Mouse (Mus musculus) heart, embryonic 14.5 days (tissue): ENCODE measurements around the gene Rmi1. TPM values are rescaled to one million over a fixed set of nuclear protein-coding genes. Genes with fewer than 3 reads are reported as not detected.
"Not testable (repeated sequence)": the region's sequence is repeated elsewhere in the genome, so short reads cannot be mapped to it uniquely, and the experiment has no call there.

Experiments
- ATAC-seq: fragments of 200-750 bp; cut with Nextera tagmentation; 2 replicates; pipeline ENCODE4 v1.8.0; 2017; ENCODE audit warnings: low read depth, moderate TSS enrichment; ENCODE audit not compliant: insufficient number of reproducible peaks, insufficient read depth, low FRiP score
- H3K27ac ChIP-seq, 2 experiments: fragments of 200-500 bp in 1 of 2; fragments of 300-500 bp in 1 of 2; sonication (generic) in 1 of 2; replicated peaks in 1 of 2; 2 replicates each; pipeline ENCODE4 v1.5.1; 2012 to 2014; ENCODE audit warnings: low read depth in 2 of 2, low read length in 2 of 2, control low read depth in 1 of 2, mild to moderate bottlenecking in 1 of 2, mixed read lengths in 1 of 2; ENCODE audit not compliant: control insufficient read depth in 1 of 2, insufficient read depth in 1 of 2
- H3K27me3 ChIP-seq: fragments of 300-500 bp; sonication (generic); 2 replicates; pipeline ENCODE4 v1.6.1; 2014; ENCODE audit warnings: mild to moderate bottlenecking, low read length, control low read depth; ENCODE audit not compliant: control insufficient read depth, insufficient read depth
- H3K36me3 ChIP-seq: fragments of 300-500 bp; sonication (generic); 2 replicates; pipeline ENCODE4 v1.6.1; 2014; ENCODE audit warnings: mild to moderate bottlenecking, control low read depth, low read length, mixed read lengths; ENCODE audit not compliant: control insufficient read depth, insufficient read depth
- H3K4me1 ChIP-seq, 2 experiments: fragments of 200-500 bp in 1 of 2; fragments of 300-500 bp in 1 of 2; sonication (generic) in 1 of 2; 2 replicates each; pipeline ENCODE4 v1.6.1; 2012 to 2014; ENCODE audit warnings: low read length in 2 of 2, control low read depth in 1 of 2, mixed read lengths in 1 of 2; ENCODE audit not compliant: control insufficient read depth in 2 of 2, insufficient read depth in 2 of 2
- H3K4me2 ChIP-seq: fragments of 300-500 bp; sonication (generic); 2 replicates; pipeline ENCODE4 v1.6.1; 2014; ENCODE audit warnings: mild to moderate bottlenecking, low read length
- H3K4me3 ChIP-seq, 2 experiments: fragments of 200-500 bp in 1 of 2; fragments of 300-500 bp in 1 of 2; sonication (generic) in 1 of 2; 2 replicates each; pipeline ENCODE4 v1.5.1; 2012 to 2014; ENCODE audit warnings: low read length in 2 of 2, mild to moderate bottlenecking in 2 of 2, control low read depth in 1 of 2, low read depth in 1 of 2, moderate library complexity in 1 of 2; ENCODE audit not compliant: control insufficient read depth in 1 of 2, insufficient read depth in 1 of 2
- H3K9ac ChIP-seq: fragments of 300-500 bp; sonication (generic); 2 replicates; pipeline ENCODE4 v1.6.1; 2014; ENCODE audit warnings: mild to moderate bottlenecking, low read length
- H3K9me3 ChIP-seq: fragments of 300-500 bp; sonication (generic); 2 replicates; pipeline ENCODE4 v1.6.1; 2016; ENCODE audit warnings: low read length, control low read depth; ENCODE audit not compliant: control insufficient read depth
- WGBS: fragments of 180-500 bp; shearing (Covaris S2); extraction: QIAGEN DNeasy Blood & Tissue Kit; methylation state at CpG from one replicate; pipeline ENCODE4 v1.1.7; 2014; 5-methylcytosine and 5-hydroxymethylcytosine counted together
- polyA plus RNA-seq: library from polyadenylated mRNA; unstranded; fragments of >200 nt; fragmentation: Nextera tagmentation; extraction: Ambion mirVana; gene quantifications from 2 replicates; pipeline ENCODE4 v1.2.1, GENCODE M21; 2014

The Rmi1 gene
- 20.3 and 20.6 TPM in 2 replicates for polyA plus RNA-seq

DNA sequence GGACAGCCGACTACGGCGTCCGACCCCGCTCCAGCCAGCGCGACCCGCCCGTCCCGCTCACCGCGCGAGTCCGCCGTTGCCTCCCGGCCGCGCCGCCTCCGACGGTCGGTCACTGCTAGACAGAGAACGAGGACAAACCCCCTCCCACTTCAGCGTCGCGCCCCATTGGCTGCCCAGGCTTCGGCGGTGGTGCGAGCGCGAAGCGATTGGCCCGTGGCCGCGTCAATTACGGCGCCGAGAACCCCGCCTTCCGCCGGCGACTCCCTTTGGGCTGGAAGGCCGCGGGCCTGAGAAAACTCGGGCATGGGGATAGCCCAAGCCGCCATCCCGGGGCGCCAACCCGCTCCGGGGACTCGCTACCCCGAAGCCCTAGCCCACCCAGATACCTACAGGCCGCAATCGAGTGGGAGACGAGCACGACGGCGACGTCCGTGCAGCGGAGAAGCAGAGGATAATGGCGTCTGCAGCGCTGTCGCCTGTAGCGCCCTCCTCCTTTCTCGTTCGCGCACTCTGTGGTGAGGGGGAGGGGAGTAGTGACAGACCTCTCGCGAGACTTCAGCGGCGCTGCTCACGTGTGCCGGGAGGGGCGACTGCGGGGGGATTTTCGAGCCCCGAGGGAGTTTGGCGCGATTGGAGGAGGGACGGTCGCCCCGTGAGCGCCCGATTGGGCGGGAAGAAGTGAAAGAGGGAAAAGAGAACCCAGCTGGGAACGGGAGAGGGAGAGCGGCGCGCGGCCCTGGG lies at the start of gene Rmi1:
TSS of gene Rmi1 (plus strand) at position 246 of the 741 bp plus-strand sequence.
- peak within 1 kb of the TSS; percentile 98 to 99 for H3K27ac ChIP-seq
- WGBS = under 1% methylated on average over 86 of the region's 91 CpGs
- no peaks in the 10 kb centered on the region for H3K27me3 ChIP-seq
- peak within 1 kb of the TSS; percentile 88 to 99 for H3K4me3 ChIP-seq
- peak; percentile 92 for ATAC-seq
- peaks cover 0 to 9% of the 10 kb centered on the region in 2 experiments; a peak in 2 of 4 replicates for H3K4me1 ChIP-seq
- H3K9me3 ChIP-seq = no peaks in the 10 kb centered on the region
- H3K36me3 ChIP-seq = peaks cover 26% of the 10 kb centered on the region
- H3K4me2 ChIP-seq = peak within 1 kb of the TSS; percentile 86
- H3K9ac ChIP-seq = peak within 1 kb of the TSS; percentile 100

DNA sequence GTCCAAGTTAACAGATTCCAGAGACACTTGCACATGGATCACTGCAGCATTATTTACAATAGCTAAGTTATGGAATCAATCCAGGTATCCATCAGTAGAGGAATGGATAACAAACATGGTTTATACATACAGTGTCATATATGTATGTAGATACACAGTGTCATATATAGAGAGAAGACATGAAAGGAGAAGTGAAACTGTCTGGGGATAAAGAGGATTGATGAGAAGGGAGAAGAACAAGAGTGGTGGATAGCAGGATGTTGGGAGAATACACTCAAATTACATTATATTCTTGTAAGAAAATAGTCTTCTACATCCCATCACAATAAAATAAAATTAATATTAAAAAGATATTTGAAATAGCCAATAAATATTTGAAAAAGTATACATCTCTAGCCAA lies 49.1 kb upstream of the Rmi1 start:
- H3K27me3 ChIP-seq = no peaks in the 10 kb centered on the region
- H3K9ac ChIP-seq = no peak overlapping the region
- no peaks in the 10 kb centered on the region for H3K4me1 ChIP-seq
- no peaks in the 10 kb centered on the region for H3K36me3 ChIP-seq
- no peak overlapping the region for H3K4me2 ChIP-seq
- H3K4me3 ChIP-seq = no peak overlapping the region
- no peaks in the 10 kb centered on the region for H3K9me3 ChIP-seq
- H3K27ac ChIP-seq = no peak overlapping the region
- ATAC-seq = no peak

DNA sequence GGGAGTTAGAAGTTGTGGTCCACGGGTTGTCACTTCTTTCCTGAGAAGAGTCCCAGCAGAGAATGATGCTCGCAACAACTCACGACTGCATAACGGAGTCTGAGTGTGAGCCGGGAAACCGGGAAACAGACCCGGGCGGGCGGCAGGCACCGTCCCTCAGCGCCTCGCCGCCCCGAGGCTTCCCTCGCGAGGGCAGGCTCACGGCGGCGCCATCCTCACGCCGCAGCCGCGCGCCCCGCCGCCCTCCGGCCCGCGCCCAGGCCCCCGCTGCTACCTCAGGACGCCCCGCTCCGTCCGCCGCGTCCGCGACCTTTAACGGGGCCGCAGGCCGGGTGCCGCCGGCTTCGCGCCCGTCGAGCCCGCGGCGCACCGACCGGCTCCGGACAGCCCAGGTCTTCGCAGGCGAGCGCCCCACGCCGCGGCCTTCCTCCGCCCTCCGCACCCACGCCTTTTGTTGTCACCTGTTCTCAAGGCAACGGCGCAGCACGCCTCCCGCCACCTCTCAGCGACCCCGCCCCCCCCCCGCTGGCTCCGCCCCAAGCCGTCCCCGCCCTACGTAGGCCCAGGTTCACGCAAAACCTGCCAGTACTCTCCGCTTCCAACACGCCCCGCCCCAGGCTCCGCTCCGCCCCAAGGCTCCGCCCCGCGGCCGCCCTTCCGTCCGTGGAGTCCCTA lies 43.3 kb upstream of the Rmi1 start, which contains the start of gene Kif27:
TSS of gene Kif27 (minus strand) at position 494 of the 675 bp plus-strand sequence.
- Histone ChIP-seq H3K27me3 (no peaks in the 10 kb centered on the region), H3K4me1 (no peaks in the 10 kb centered on the region), H3K36me3 (no peaks in the 10 kb centered on the region), H3K4me2 (peak within 1 kb of the TSS; percentile 97), H3K9me3 (no peaks in the 10 kb centered on the region), H3K4me3 (peak within 1 kb of the TSS; percentile 65 to 70), H3K27ac (no peak within 1 kb of the TSS), H3K9ac (peak within 1 kb of the TSS; percentile 74)
- under 1% methylated on average over 67 of the region's 85 CpGs for WGBS
- peak; percentile 97 for ATAC-seq

DNA sequence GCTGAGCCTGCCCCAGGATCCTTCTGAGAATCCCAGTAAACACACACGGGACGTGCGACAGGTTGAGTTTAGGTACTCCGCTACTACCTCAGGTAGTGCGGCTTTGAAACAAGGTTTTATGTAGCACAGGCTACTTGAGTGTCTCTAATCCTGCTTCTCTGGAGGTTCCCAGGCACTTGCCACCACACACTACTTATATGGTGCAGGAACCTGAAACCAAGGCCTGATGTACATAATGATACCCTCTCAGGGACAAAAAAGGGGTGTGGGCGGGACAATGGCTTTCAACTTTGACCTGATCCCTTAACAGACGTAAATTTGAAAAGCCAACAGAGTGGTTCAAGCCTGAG lies 42.8 kb upstream of the Rmi1 start:
- no peaks in the 10 kb centered on the region for H3K4me1 ChIP-seq
- WGBS = 6% methylated on average over 7 of the region's 7 CpGs
- H3K4me2 ChIP-seq = peak overlapping the region; percentile 97
- H3K9ac ChIP-seq = peak overlapping the region; percentile 52; the same call in 1 of the 2 replicates
- no peaks in the 10 kb centered on the region for H3K27me3 ChIP-seq
- H3K36me3 ChIP-seq = no peaks in the 10 kb centered on the region
- peak; percentile 20; the same call in 1 of the 2 replicates for ATAC-seq
- H3K4me3 ChIP-seq = peak overlapping the region; percentile 44 to 65
- no peak overlapping the region for H3K27ac ChIP-seq
- H3K9me3 ChIP-seq = no peaks in the 10 kb centered on the region

DNA sequence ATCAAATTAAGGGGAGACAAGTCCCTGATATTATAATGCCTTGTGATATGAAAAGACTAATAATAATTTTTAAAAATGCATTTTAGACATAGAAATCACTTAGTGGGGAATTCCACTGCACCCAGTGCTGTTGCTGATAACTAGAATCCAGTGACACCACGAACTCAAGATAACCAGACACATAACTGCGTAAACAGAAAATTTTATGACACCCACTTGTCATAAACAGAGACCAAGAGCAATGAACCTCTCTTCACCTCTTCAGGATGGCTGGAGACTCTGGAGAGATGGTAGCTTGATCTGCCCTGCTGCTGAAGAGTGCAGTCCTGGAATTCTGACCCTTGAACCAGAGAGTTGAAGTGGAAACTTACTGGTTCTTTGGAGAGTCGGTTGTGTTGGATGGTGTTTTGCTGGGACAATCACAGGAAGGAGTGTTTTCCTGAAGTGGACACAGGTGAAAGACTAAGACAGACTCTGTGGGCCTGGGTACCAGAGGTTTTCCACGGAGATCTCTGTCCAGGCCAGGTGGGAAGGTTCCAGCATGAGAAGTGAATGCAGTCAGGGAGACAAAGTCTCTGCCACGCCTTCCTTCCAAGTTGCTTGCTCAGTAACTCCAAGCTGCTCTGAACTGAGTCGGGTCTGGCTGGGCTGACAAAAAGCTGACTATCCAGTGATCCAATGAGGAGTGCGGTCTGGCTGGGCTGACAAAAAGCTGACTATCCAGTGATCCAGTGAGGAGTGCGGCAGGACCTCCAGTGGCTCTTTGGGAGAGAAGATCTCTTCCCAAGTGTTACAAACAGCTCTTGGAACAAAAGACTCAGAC lies 37.5 kb upstream of the Rmi1 start:
- Histone ChIP-seq H3K4me3 (no peak overlapping the region), H3K9ac (no peak overlapping the region), H3K9me3 (no peaks in the 10 kb centered on the region), H3K4me1 (no peaks in the 10 kb centered on the region; a peak in 1 of 4 replicates), H3K27me3 (no peaks in the 10 kb centered on the region), H3K36me3 (no peaks in the 10 kb centered on the region), H3K27ac (no peak overlapping the region), H3K4me2 (no peak overlapping the region)
- ATAC-seq = no peak
- WGBS = 65% methylated on average over 8 of the region's 8 CpGs

DNA sequence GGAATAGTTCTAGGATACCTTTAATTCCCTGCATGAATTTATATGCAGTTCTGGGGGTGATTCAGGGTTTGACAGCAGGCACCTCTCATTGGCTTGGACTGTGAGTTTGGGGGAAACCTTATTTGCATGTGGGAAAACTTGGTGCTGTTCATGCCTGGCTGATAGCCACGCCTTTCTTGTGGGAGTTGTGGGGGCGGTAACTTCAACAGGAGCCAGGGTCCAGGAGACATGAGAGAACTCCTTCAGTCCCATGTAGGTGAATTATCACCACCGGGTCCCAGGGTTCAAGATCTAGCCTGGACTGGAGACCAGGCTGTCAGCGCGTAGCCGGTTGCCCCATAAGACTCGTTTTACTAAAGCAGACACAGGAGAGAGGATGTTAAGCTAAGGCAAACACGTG lies 36.9 kb upstream of the Rmi1 start:
- not testable (repeated sequence) for H3K9me3 ChIP-seq, H3K4me1 ChIP-seq, H3K4me2 ChIP-seq, H3K36me3 ChIP-seq, ATAC-seq, H3K27ac ChIP-seq, H3K4me3 ChIP-seq, H3K27me3 ChIP-seq, H3K9ac ChIP-seq
- WGBS = 76% methylated on average over 8 of the region's 8 CpGs

DNA sequence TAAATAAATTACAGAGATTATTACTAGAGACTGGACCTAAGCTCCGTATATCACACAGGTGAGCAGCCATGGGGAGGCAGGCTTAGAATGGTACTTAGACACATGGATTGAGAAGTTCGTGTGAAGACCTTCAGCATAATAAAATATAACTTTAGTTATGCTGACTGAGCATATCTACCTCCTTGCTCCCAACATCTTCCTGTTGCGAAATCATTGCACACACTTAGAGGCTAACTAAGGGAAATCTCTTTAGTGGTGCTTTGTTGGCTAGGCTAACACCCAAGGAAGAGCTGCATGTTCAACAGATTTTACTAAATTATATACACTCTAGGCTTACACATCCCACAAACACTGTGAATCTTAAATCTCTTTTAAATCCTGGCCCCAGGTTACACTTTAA lies 35.7 kb upstream of the Rmi1 start:
- H3K27ac ChIP-seq = no peak overlapping the region
- H3K9me3 ChIP-seq = no peaks in the 10 kb centered on the region
- H3K4me3 ChIP-seq = no peak overlapping the region
- no peaks in the 10 kb centered on the region for H3K27me3 ChIP-seq
- ATAC-seq = no peak
- no peaks in the 10 kb centered on the region; a peak in 1 of 4 replicates for H3K4me1 ChIP-seq
- 89% methylated on average over 3 of the region's 3 CpGs for WGBS
- no peak overlapping the region for H3K9ac ChIP-seq
- H3K4me2 ChIP-seq = no peak overlapping the region
- no peaks in the 10 kb centered on the region for H3K36me3 ChIP-seq
